Mouse (Mus musculus): ENCODE measurements at regions not wholly inside any gene's neighbourhood (a gene's known extent, or its start where the extent isn't known, plus 50 kb on each side); places are given as distances from the start of the nearest gene placed in this dataset.

GRCm38 (mm10) chr6:70714239-70714638, 77.8 kb downstream of the Rpia start:
- DNase-seq (ENCODE audit: low spot score in 2 of 2) = peak in 1 of 2 experiments; percentile 40

GRCm38 (mm10) chr6:70713665-70714064, 78.4 kb downstream of the Rpia start:
- no peak for DNase-seq (ENCODE audit: low spot score in 2 of 2)

- no peak for DNase-seq (ENCODE audit: low spot score in 2 of 2)
These were observed 78.9 kb downstream of the Rpia start for GRCm38 (mm10) chr6:70713118-70713517.

- peak in 1 of 2 experiments; percentile 14 for DNase-seq (ENCODE audit: low spot score in 2 of 2)
These were observed 82.5 kb downstream of the Rpia start for GRCm38 (mm10) chr6:70709338-70710055.

- DNase-seq (ENCODE audit: low spot score in 2 of 2) = no peak
These were observed 96.4 kb downstream of the Rpia start for GRCm38 (mm10) chr6:70695596-70695995.

Measured in gastrocnemius, postnatal 4 days (tissue).